Mouse (Mus musculus) heart, adult 2 months (tissue): ENCODE data around the gene Gm21764.
"Not testable (repeated sequence)": the region's sequence is repeated elsewhere in the genome, so short reads cannot be mapped to it uniquely, and the experiment has no call there.

Experiments used
- EP300 ChIP-seq: fragments of 200-500 bp; IDR thresholded peaks from 2 replicates; pipeline ENCODE4 v1.6.1; 2011; ENCODE audit warnings: low read depth, low read length, control low read depth; ENCODE audit not compliant: insufficient read depth
- POLR2A ChIP-seq: fragments of 200-500 bp; IDR thresholded peaks from 2 replicates; pipeline ENCODE4 v1.6.1; 2011; ENCODE audit warnings: mild to moderate bottlenecking, low read depth, low read length, control low read depth; ENCODE audit not compliant: insufficient read depth

GRCm38 (mm10) chrY:18061712-18062111, at the start of gene Gm21764:
- not testable (repeated sequence) for TF ChIP-seq POLR2A, EP300
